ENCODE assay signal across 8 mouse cellular contexts in the genomic region with DNA sequence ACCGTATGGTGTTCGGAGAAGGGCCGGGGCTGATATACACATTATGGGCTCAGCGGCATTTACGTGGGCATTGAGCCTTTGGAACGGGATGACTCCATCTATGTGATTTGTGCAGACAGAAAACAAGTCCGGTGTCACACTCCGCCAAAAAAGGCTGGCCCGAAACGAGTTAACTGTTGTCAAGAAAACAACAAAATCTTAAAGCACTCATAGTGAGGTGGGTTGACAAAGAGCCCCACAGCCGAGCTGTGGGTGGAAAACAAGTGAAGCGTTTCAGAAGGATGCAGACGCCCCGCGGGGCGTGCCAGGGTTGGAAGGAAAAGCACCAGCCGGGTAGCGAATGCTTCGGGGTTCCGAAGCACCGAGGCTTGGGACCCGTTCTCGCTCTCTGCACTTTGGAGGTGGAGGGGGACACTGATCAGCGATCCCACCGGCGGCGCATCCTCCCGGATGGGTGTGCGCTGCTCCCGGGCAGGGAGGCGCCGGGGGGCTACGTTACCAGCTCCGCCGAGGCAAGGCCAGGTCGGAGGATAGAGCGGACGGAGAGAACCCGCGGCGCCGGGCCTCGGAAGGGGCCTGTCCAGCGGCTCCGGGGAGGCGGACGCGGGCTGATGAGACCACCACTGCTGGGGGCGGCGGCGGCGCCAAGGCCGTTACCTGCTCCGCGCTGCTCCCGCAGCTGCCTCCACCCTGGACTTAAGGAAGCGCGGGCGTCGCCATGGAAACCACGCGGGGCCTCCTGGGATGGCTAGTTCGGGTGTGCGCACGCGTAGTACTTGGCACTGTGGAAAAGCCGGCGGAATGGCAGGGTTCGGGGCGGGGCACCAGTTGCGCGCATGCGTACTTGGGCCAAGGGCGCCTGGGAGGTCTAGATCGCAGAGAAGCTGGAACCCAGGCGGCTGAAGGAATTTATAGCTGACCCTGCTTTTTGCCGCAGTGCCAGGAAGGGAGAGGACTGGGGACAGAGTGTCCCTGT. TPM values are rescaled to one million over a fixed set of nuclear protein-coding genes. Genes with fewer than 3 reads are reported as not detected.
DNase-seq lines count a peak whose midpoint lies in the region; ATAC-seq and TF ChIP-seq lines count a peak whose summit lies in the region.

A gene (minus strand): TSS at position 741 of the 976 bp plus-strand sequence.

- peaks cover 3% of the 10 kb centered on the region for H3K27me3 ChIP-seq in heart, embryonic 12.5 days (replicated peaks)
- no peaks in the 10 kb centered on the region for H3K27me3 ChIP-seq in kidney, postnatal 0 days (ENCODE audit: insufficient read depth, low read length)
- H3K27me3 ChIP-seq in liver, embryonic 11.5 days (replicated peaks; ENCODE audit: control insufficient read depth, insufficient read depth, low read length): peaks cover 8% of the 10 kb centered on the region
- H3K27me3 ChIP-seq in stomach, embryonic 14.5 days (ENCODE audit: control insufficient read depth, insufficient read depth, low read length): no peaks in the 10 kb centered on the region

- H3K27ac ChIP-seq in heart, embryonic 12.5 days (ENCODE audit: poor library complexity, severe bottlenecking): peak within 1 kb of the TSS; percentile 80
- peak within 1 kb of the TSS; percentile 58 for H3K27ac ChIP-seq in kidney, postnatal 0 days
- H3K27ac ChIP-seq in liver, embryonic 11.5 days (ENCODE audit: low read depth, low read length): no peak within 1 kb of the TSS
- H3K27ac ChIP-seq in stomach, embryonic 14.5 days (ENCODE audit: low read length): no peak within 1 kb of the TSS; the same call in 1 of the 2 replicates

- H3K4me3 ChIP-seq in heart, embryonic 12.5 days: peak within 1 kb of the TSS; percentile 69
- peak within 1 kb of the TSS; percentile 85 for H3K4me3 ChIP-seq in kidney, postnatal 0 days (replicated peaks; ENCODE audit: low read depth, low read length)
- H3K4me3 ChIP-seq in liver, embryonic 11.5 days (ENCODE audit: low read depth, low read length): peak within 1 kb of the TSS; percentile 86
- H3K4me3 ChIP-seq in stomach, embryonic 14.5 days (ENCODE audit: low read depth, low read length): peak within 1 kb of the TSS; percentile 86

- H3K4me2 ChIP-seq in heart, embryonic 12.5 days: peak within 1 kb of the TSS; percentile 76
- peak within 1 kb of the TSS; percentile 88 for H3K4me2 ChIP-seq in kidney, postnatal 0 days (ENCODE audit: low read length)
- H3K4me2 ChIP-seq in liver, embryonic 11.5 days: peak within 1 kb of the TSS; percentile 98
- peak within 1 kb of the TSS; percentile 76 for H3K4me2 ChIP-seq in stomach, embryonic 14.5 days (replicated peaks; ENCODE audit: low read depth, low read length)

- H3K36me3 ChIP-seq in heart, embryonic 12.5 days: no peaks in the 10 kb centered on the region
- no peaks in the 10 kb centered on the region for H3K36me3 ChIP-seq in kidney, postnatal 0 days (ENCODE audit: insufficient read depth, low read length)
- H3K36me3 ChIP-seq in liver, embryonic 11.5 days (ENCODE audit: control insufficient read depth, insufficient read depth, low read length): no peaks in the 10 kb centered on the region
- no peaks in the 10 kb centered on the region for H3K36me3 ChIP-seq in stomach, embryonic 14.5 days (ENCODE audit: control insufficient read depth, insufficient read depth, low read length)

- peak within 1 kb of the TSS; percentile 77 for H3K9ac ChIP-seq in heart, embryonic 12.5 days
- peak within 1 kb of the TSS; percentile 79 for H3K9ac ChIP-seq in kidney, postnatal 0 days (ENCODE audit: low read depth, low read length)
- peak within 1 kb of the TSS; percentile 68 for H3K9ac ChIP-seq in liver, embryonic 11.5 days (ENCODE audit: low read depth, low read length)
- H3K9ac ChIP-seq in stomach, embryonic 14.5 days (replicated peaks; ENCODE audit: low read depth, low read length): peak within 1 kb of the TSS; percentile 55

- H3K9me3 ChIP-seq in heart, embryonic 12.5 days (replicated peaks): 0 out of 2 replicates have a peak, but pooled peaks cover 7% of the 10 kb centered on the region
- H3K9me3 ChIP-seq in kidney, postnatal 0 days (replicated peaks; ENCODE audit: low read length): no peaks in the 10 kb centered on the region
- no peaks in the 10 kb centered on the region for H3K9me3 ChIP-seq in liver, embryonic 11.5 days (ENCODE audit: control insufficient read depth, low read length)
- H3K9me3 ChIP-seq in stomach, embryonic 14.5 days (ENCODE audit: control insufficient read depth, low read depth, low read length): no peaks in the 10 kb centered on the region

- ATAC-seq in erythroid progenitor cell, adult 5-6 weeks (replicated peaks; ENCODE audit: low FRiP score, poor library complexity, severe bottlenecking): peak; percentile 83
- ATAC-seq in heart, embryonic 12.5 days (ENCODE audit: insufficient number of reproducible peaks, low FRiP score): peak; percentile 97
- ATAC-seq in kidney, postnatal 0 days (replicated peaks; ENCODE audit: low FRiP score, low read depth): peak; percentile 97
- ATAC-seq in liver, embryonic 11.5 days (replicated peaks; ENCODE audit: low FRiP score): peak; percentile 98
- peak; percentile 98 for ATAC-seq in stomach, embryonic 14.5 days (ENCODE audit: insufficient number of reproducible peaks, insufficient read depth, low FRiP score, low read depth)

- WGBS in heart, embryonic 12.5 days: 1% methylated on average over 77 of the region's 77 CpGs
- WGBS in kidney, postnatal 0 days: under 1% methylated on average over 77 of the region's 77 CpGs
- 2% methylated on average over 75 of the region's 77 CpGs for WGBS in liver, embryonic 11.5 days
- WGBS in stomach, embryonic 14.5 days: under 1% methylated on average over 76 of the region's 77 CpGs

- DNase-seq in CD4-positive helper T cell, adult 2 months (ENCODE audit: low read depth, low spot score): peak; percentile 91
- peak; percentile 96 for DNase-seq in brain, embryonic 18.5 days (ENCODE audit: low read depth, low spot score)
- DNase-seq in kidney, postnatal 0 days (ENCODE audit: low spot score): peak; percentile 99
- DNase-seq in liver, embryonic 11.5 days (ENCODE audit: low spot score): peak; percentile 99
- DNase-seq in naive thymus-derived CD4-positive, alpha-beta T cell, adult 2 months (ENCODE audit: low read depth): peak; percentile 94

- no peak for TF ChIP-seq CTCF in kidney, postnatal 0 days (IDR thresholded peaks at IDR 0.05; ENCODE audit: low read depth)

- peaks cover 5% of the 10 kb centered on the region; the same call in 1 of the 2 replicates for H3K4me1 ChIP-seq in heart, embryonic 12.5 days (replicated peaks)
- 0 out of 2 replicates have a peak, but pooled peaks cover 3% of the 10 kb centered on the region for H3K4me1 ChIP-seq in kidney, postnatal 0 days (replicated peaks; ENCODE audit: insufficient read depth, low read length)
- 0 out of 2 replicates have a peak, but pooled peaks cover 2% of the 10 kb centered on the region for H3K4me1 ChIP-seq in liver, embryonic 11.5 days (replicated peaks; ENCODE audit: control insufficient read depth, insufficient read depth, low read length)
- H3K4me1 ChIP-seq in stomach, embryonic 14.5 days (ENCODE audit: control insufficient read depth, insufficient read depth, low read length): no peaks in the 10 kb centered on the region

RNA-seq across cellular contexts. Expression of the gene that starts here (rescaled TPM):
- total RNA-seq in erythroid progenitor cell, adult 5-6 weeks (2015; ENCODE audit: low replicate concordance): not detected in 2 replicates
- not detected in 2 replicates for total RNA-seq in erythroid progenitor cell, adult 5-6 weeks (2017; ENCODE audit: low replicate concordance)
- polyA plus RNA-seq in heart, embryonic 12.5 days (2016; fragmentation: Nextera tagmentation; extraction: Ambion mirVana): 1.5 and 2.1 TPM in 2 replicates
- polyA plus RNA-seq in kidney, postnatal 0 days (2015; fragmentation: Nextera tagmentation; extraction: Ambion mirVana): 1.6 TPM in 2 replicates
- polyA plus RNA-seq in liver, embryonic 11.5 days (2014; fragmentation: Nextera tagmentation; extraction: Ambion mirVana): 0.32 and 0.38 TPM in 2 replicates
- polyA plus RNA-seq in stomach, embryonic 14.5 days (2014; fragmentation: Nextera tagmentation; extraction: Ambion mirVana): 1.4 and 1.6 TPM in 2 replicates

Comparison
In these comparisons a context has a peak if more than half of its experiments do, and no peak if none do; other contexts are left out.
1. Peak in ATAC-seq in erythroid progenitor cell, adult 5-6 weeks; RNA of the gene not detected or under 1 TPM.
2. Peak in DNase-seq, ATAC-seq, H3K4me3 ChIP-seq, H3K9ac ChIP-seq and H3K4me2 ChIP-seq in liver, embryonic 11.5 days; RNA of the gene not detected or under 1 TPM.
3. H3K27ac ChIP-seq: peak in heart, embryonic 12.5 days (single experiment) and kidney, postnatal 0 days (single experiment); none in liver, embryonic 11.5 days (single experiment) and stomach, embryonic 14.5 days (single experiment).
4. Peak in every context shown above with its lines, with median percentiles within 50 percentile points of each other: DNase-seq, ATAC-seq, H3K4me2 ChIP-seq, H3K4me3 ChIP-seq and H3K9ac ChIP-seq.